Mouse (Mus musculus) MEL (cell line): Measurements from ENCODE around the gene Ikzf2. TPM values are rescaled to one million over a fixed set of nuclear protein-coding genes. Genes with fewer than 3 reads are reported as not detected.
A peak's percentile ranks its signal among the peaks of the same experiment; 100 is the strongest.

Source experiments
- DNase-seq: peaks from one replicate; pipeline ENCODE4 v3.0.0; 2011; ENCODE audit warnings: low read depth, low spot score
- H3K27ac ChIP-seq: 2 replicates; pipeline ENCODE4 v1.5.1; 2012; ENCODE audit warnings: low read depth, mild to moderate bottlenecking, control low read depth, low read length, moderate library complexity; ENCODE audit not compliant: control insufficient read depth
- H3K27me3 ChIP-seq, 2 experiments: fragments of 150-350 bp in 1 of 2; sonication (generic) in 1 of 2; 2 replicates each; pipeline ENCODE4 v1.6.1; 2012; ENCODE audit warnings: low read length in 2 of 2, mild to moderate bottlenecking in 2 of 2, improper control_type of control experiment in 1 of 2, moderate library complexity in 1 of 2; ENCODE audit not compliant: insufficient read depth in 2 of 2, control insufficient read depth in 1 of 2
- H3K36me3 ChIP-seq, 2 experiments: 2 replicates each; pipeline ENCODE4 v1.6.1; 2012 to 2014; ENCODE audit warnings: low read length in 2 of 2, improper control_type of control experiment in 1 of 2, inconsistent platforms in 1 of 2, mild to moderate bottlenecking in 1 of 2; ENCODE audit not compliant: insufficient read depth in 2 of 2, control insufficient read depth in 1 of 2
- H3K4me1 ChIP-seq, 2 experiments: fragments of 150-350 bp in 1 of 2; sonication (generic) in 1 of 2; 2 replicates each; pipeline ENCODE4 v1.6.1; 2012; ENCODE audit warnings: low read length in 2 of 2, improper control_type of control experiment in 1 of 2, mild to moderate bottlenecking in 1 of 2; ENCODE audit not compliant: insufficient read depth in 2 of 2, control insufficient read depth in 1 of 2
- H3K4me3 ChIP-seq, 2 experiments: fragments of 150-350 bp in 1 of 2; sonication (generic) in 1 of 2; 2 replicates each; pipeline ENCODE4 v1.5.1; 2012; ENCODE audit warnings: low read depth in 2 of 2, low read length in 2 of 2, mild to moderate bottlenecking in 2 of 2, moderate library complexity in 2 of 2, control low read depth in 1 of 2, improper control_type of control experiment in 1 of 2; ENCODE audit not compliant: control insufficient read depth in 1 of 2, insufficient read depth in 1 of 2
- H3K79me2 ChIP-seq: 2 replicates; pipeline ENCODE4 v1.6.1; 2012; ENCODE audit warnings: mild to moderate bottlenecking, low read length, moderate library complexity; ENCODE audit not compliant: control insufficient read depth, poor library complexity, insufficient read depth
- H3K9ac ChIP-seq: 2 replicates; pipeline ENCODE4 v1.6.1; 2012; ENCODE audit warnings: low read depth, mild to moderate bottlenecking, control low read depth, low read length, moderate library complexity; ENCODE audit not compliant: control insufficient read depth, poor library complexity, severe bottlenecking
- H3K9me3 ChIP-seq: fragments of 150-350 bp; sonication (generic); replicated peaks from 2 replicates; pipeline ENCODE4 v1.6.1; 2012; ENCODE audit warnings: mild to moderate bottlenecking, low read length, improper control_type of control experiment, moderate library complexity; ENCODE audit not compliant: insufficient read depth
- BHLHE40 ChIP-seq: IDR thresholded peaks from 2 replicates; pipeline ENCODE4 v1.6.1; 2012; ENCODE audit warnings: low read depth, mild to moderate bottlenecking, inconsistent platforms, low read length, improper control_type of control experiment, borderline replicate concordance
- CHD1 ChIP-seq: IDR thresholded peaks from 2 replicates; pipeline ENCODE4 v1.6.1; 2012; ENCODE audit warnings: low read depth, mild to moderate bottlenecking, inconsistent platforms, low read length, improper control_type of control experiment
- CHD2 ChIP-seq: IDR thresholded peaks from 2 replicates; pipeline ENCODE4 v1.6.1; 2011; ENCODE audit warnings: low read length, improper control_type of control experiment
- CTCF ChIP-seq, 3 experiments: IDR thresholded peaks in 2 of 3; conservative IDR thresholded peaks in 1 of 3; 2 replicates each; pipeline ENCODE4 v1.5.1; 2011 to 2012; ENCODE audit warnings: low read length in 3 of 3, low read depth in 2 of 3, mild to moderate bottlenecking in 2 of 3, improper control_type of control experiment in 1 of 3, inconsistent platforms in 1 of 3, mixed read lengths in 1 of 3, moderate library complexity in 1 of 3; ENCODE audit not compliant: control insufficient read depth in 1 of 3, insufficient read depth in 1 of 3, poor library complexity in 1 of 3, severe bottlenecking in 1 of 3
- E2F4 ChIP-seq: IDR thresholded peaks from 2 replicates; pipeline ENCODE4 v1.6.1; 2011; ENCODE audit warnings: low read depth, low read length, improper control_type of control experiment, borderline replicate concordance
- ELF1 ChIP-seq: IDR thresholded peaks from 2 replicates; pipeline ENCODE4 v1.6.1; 2014; ENCODE audit warnings: low read depth, mild to moderate bottlenecking, inconsistent platforms, low read length, improper control_type of control experiment, moderate library complexity
- EP300 ChIP-seq, 2 experiments: IDR thresholded peaks; 2 replicates each; pipeline ENCODE4 v1.6.1; 2011; ENCODE audit warnings: improper control_type of control experiment in 2 of 2, low read length in 2 of 2, low read depth in 1 of 2, mild to moderate bottlenecking in 1 of 2
- ETS1 ChIP-seq: IDR thresholded peaks from 2 replicates; pipeline ENCODE4 v1.6.1; 2012; ENCODE audit warnings: low read depth, mild to moderate bottlenecking, inconsistent platforms, low read length, improper control_type of control experiment, moderate library complexity
- GABPA ChIP-seq: IDR thresholded peaks from 2 replicates; pipeline ENCODE4 v1.6.1; 2012; ENCODE audit warnings: low read depth, mild to moderate bottlenecking, inconsistent platforms, low read length, improper control_type of control experiment, moderate library complexity
- GATA1 ChIP-seq: IDR thresholded peaks from 2 replicates; pipeline ENCODE4 v1.6.1; 2011; ENCODE audit warnings: low read depth, low read length, improper control_type of control experiment
- HCFC1 ChIP-seq: IDR thresholded peaks from 2 replicates; pipeline ENCODE4 v1.6.1; 2012; ENCODE audit warnings: low read depth, mild to moderate bottlenecking, inconsistent platforms, low read length, improper control_type of control experiment, moderate library complexity
- JUND ChIP-seq: IDR thresholded peaks from 2 replicates; pipeline ENCODE4 v1.6.1; 2011; ENCODE audit warnings: low read depth, mild to moderate bottlenecking, improper control_type of control experiment, low read length
- KAT2A ChIP-seq: conservative IDR thresholded peaks from 2 replicates; pipeline ENCODE4 v1.6.1; 2012; ENCODE audit warnings: low read depth, low read length, improper control_type of control experiment, inconsistent platforms
- MAFK ChIP-seq: IDR thresholded peaks from 2 replicates; pipeline ENCODE4 v1.6.1; 2011; ENCODE audit warnings: low read depth, mild to moderate bottlenecking, low read length, improper control_type of control experiment, borderline replicate concordance
- MAX ChIP-seq: IDR thresholded peaks from 2 replicates; pipeline ENCODE4 v1.6.1; 2011; ENCODE audit warnings: low read length, improper control_type of control experiment
- MAZ ChIP-seq: IDR thresholded peaks from 2 replicates; pipeline ENCODE4 v1.6.1; 2012; ENCODE audit warnings: low read depth, mild to moderate bottlenecking, inconsistent platforms, low read length, improper control_type of control experiment
- MEF2A ChIP-seq: IDR thresholded peaks from 2 replicates; pipeline ENCODE4 v1.6.1; 2014; ENCODE audit warnings: low read depth, mild to moderate bottlenecking, inconsistent platforms, low read length, improper control_type of control experiment; ENCODE audit not compliant: poor library complexity, insufficient replicate concordance, severe bottlenecking; ENCODE audit errors: extremely low read depth
- MXI1 ChIP-seq: IDR thresholded peaks from 2 replicates; pipeline ENCODE4 v1.6.1; 2011; ENCODE audit warnings: mild to moderate bottlenecking, low read depth, low read length, improper control_type of control experiment
- MYB ChIP-seq: IDR thresholded peaks from 2 replicates; pipeline ENCODE4 v1.6.1; 2011; ENCODE audit warnings: mild to moderate bottlenecking, low read depth, low read length, improper control_type of control experiment
- MYC ChIP-seq: IDR thresholded peaks from 2 replicates; pipeline ENCODE4 v1.6.1; 2011; ENCODE audit warnings: low read depth, mild to moderate bottlenecking, low read length, improper control_type of control experiment, moderate library complexity
- NELFE ChIP-seq: IDR thresholded peaks from 2 replicates; pipeline ENCODE4 v1.6.1; 2011; ENCODE audit warnings: low read depth, low read length, improper control_type of control experiment
- NRF1 ChIP-seq: IDR thresholded peaks from 2 replicates; pipeline ENCODE4 v1.6.1; 2014; ENCODE audit warnings: low read depth, mild to moderate bottlenecking, inconsistent platforms, low read length, improper control_type of control experiment, moderate library complexity; ENCODE audit not compliant: poor library complexity, insufficient read depth, severe bottlenecking
- POLR2A ChIP-seq, 2 experiments: IDR thresholded peaks; 2 replicates each; pipeline ENCODE4 v1.6.1; 2011 to 2012; ENCODE audit warnings: low read length in 2 of 2, mild to moderate bottlenecking in 2 of 2, control low read depth in 1 of 2, improper control_type of control experiment in 1 of 2, low read depth in 1 of 2, moderate library complexity in 1 of 2; ENCODE audit not compliant: control insufficient read depth in 1 of 2, insufficient read depth in 1 of 2, poor library complexity in 1 of 2
- POLR2AphosphoS2 ChIP-seq: IDR thresholded peaks from 2 replicates; pipeline ENCODE4 v1.6.1; 2011; ENCODE audit warnings: low read length, improper control_type of control experiment
- POLR2AphosphoS5 ChIP-seq: IDR thresholded peaks from 2 replicates; pipeline ENCODE4 v1.6.1; 2012; ENCODE audit warnings: low read depth, borderline replicate concordance, mild to moderate bottlenecking, inconsistent platforms, low read length, moderate library complexity, mixed read lengths
- RAD21 ChIP-seq: IDR thresholded peaks from 2 replicates; pipeline ENCODE4 v1.6.1; 2011; ENCODE audit warnings: mild to moderate bottlenecking, low read depth, low read length, improper control_type of control experiment
- RCOR1 ChIP-seq: IDR thresholded peaks from 2 replicates; pipeline ENCODE4 v1.6.1; 2012; ENCODE audit warnings: low read depth, mild to moderate bottlenecking, inconsistent platforms, low read length, improper control_type of control experiment
- SIN3A ChIP-seq: IDR thresholded peaks from 2 replicates; pipeline ENCODE4 v1.6.1; 2012; ENCODE audit warnings: low read length, improper control_type of control experiment, inconsistent platforms
- SMC3 ChIP-seq: IDR thresholded peaks from 2 replicates; pipeline ENCODE4 v1.6.1; 2011; ENCODE audit warnings: low read depth, low read length, improper control_type of control experiment
- TAL1 ChIP-seq: IDR thresholded peaks from 2 replicates; pipeline ENCODE4 v1.6.1; 2012; ENCODE audit warnings: mild to moderate bottlenecking, inconsistent platforms, low read length, moderate library complexity, mixed read lengths
- TBP ChIP-seq: IDR thresholded peaks from 2 replicates; pipeline ENCODE4 v1.8.0; 2011; ENCODE audit warnings: low read depth, low read length, improper control_type of control experiment
- TCF12 ChIP-seq: IDR thresholded peaks from 2 replicates; pipeline ENCODE4 v1.6.1; 2014; ENCODE audit warnings: low read depth, mild to moderate bottlenecking, inconsistent platforms, low read length, improper control_type of control experiment, moderate library complexity
- USF1 ChIP-seq: IDR thresholded peaks from 2 replicates; pipeline ENCODE4 v1.6.1; 2014; ENCODE audit warnings: low read depth, mild to moderate bottlenecking, inconsistent platforms, low read length, improper control_type of control experiment, moderate library complexity
- USF2 ChIP-seq, 2 experiments: IDR thresholded peaks; 2 replicates each; pipeline ENCODE4 v1.6.1; 2011 to 2012; ENCODE audit warnings: improper control_type of control experiment in 2 of 2, low read length in 2 of 2, borderline replicate concordance in 1 of 2, inconsistent platforms in 1 of 2, low read depth in 1 of 2, mild to moderate bottlenecking in 1 of 2; ENCODE audit not compliant: insufficient read depth in 1 of 2
- ZC3H11A ChIP-seq: IDR thresholded peaks from 2 replicates; pipeline ENCODE4 v1.6.1; 2012; ENCODE audit warnings: low read depth, mild to moderate bottlenecking, inconsistent platforms, low read length, improper control_type of control experiment
- ZKSCAN1 ChIP-seq: IDR thresholded peaks from 2 replicates; pipeline ENCODE4 v1.6.1; 2012; ENCODE audit warnings: low read depth, mild to moderate bottlenecking, inconsistent platforms, low read length, improper control_type of control experiment, moderate library complexity
- ZMIZ1 ChIP-seq: IDR thresholded peaks from 2 replicates; pipeline ENCODE4 v1.6.1; 2012; ENCODE audit warnings: low read depth, mild to moderate bottlenecking, inconsistent platforms, low read length, improper control_type of control experiment, moderate library complexity
- ZNF384 ChIP-seq: IDR thresholded peaks from 2 replicates; pipeline ENCODE4 v1.6.1; 2012; ENCODE audit warnings: low read depth, mild to moderate bottlenecking, inconsistent platforms, low read length, improper control_type of control experiment
- polyA plus RNA-seq, 2 experiments: library from polyadenylated mRNA; stranded (reverse) in 1 of 2; unstranded in 1 of 2; fragments of >175 nt in 1 of 2; fragments of >200 nt in 1 of 2; gene quantifications; 2 replicates each; pipeline versions ENCODE4 v1.2.1 to v1.2.4; 2012; ENCODE audit warnings: low replicate concordance in 2 of 2, low read depth in 1 of 2; ENCODE audit not compliant: insufficient read length in 2 of 2, insufficient read depth in 1 of 2, missing spikeins in 1 of 2
- total RNA-seq: library from RNA; depleted of rRNA; stranded (reverse); fragments of 300-350 nt; gene quantifications from 2 replicates; pipeline ENCODE4 v1.2.3, GENCODE M21; 2012

Gene Ikzf2
- total and polyA plus RNA-seq, 3 experiments: 2.9 to 5.6 TPM; not detected in 1

DNA sequence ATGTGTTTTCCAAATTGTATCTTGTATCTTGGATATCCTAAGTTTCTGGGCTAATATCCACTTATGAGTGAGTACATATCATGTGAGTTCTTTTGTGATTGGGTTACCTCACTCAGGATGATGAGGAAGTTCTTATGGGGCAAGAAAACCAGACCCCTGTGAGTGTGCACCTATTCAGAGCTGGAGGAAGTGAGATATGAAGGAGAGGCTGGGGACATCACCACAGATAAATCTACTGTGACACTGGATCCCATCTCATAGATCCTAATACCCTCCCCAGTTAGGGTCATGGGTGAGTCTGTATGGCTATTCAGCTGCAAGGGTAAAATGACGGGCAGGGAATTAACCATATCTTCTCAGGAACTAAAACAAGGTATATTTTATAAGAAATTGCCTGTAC is 80.2 kb downstream of the Ikzf2 start:
- Histone ChIP-seq H3K36me3 (peaks cover 0 to 40% of the 10 kb centered on the region in 2 experiments; a peak in 2 of 4 replicates), H3K27ac (peak overlapping the region; percentile 11; the same call in 1 of the 2 replicates), H3K4me1 (peaks cover 24 to 26% of the 10 kb centered on the region in 2 experiments), H3K9ac (no peak overlapping the region), H3K27me3 (no peaks in the 10 kb centered on the region), H3K79me2 (no peaks in the 10 kb centered on the region), H3K4me3 (no peak overlapping the region), H3K9me3 (no peaks in the 10 kb centered on the region)
- DNase-seq: peak; percentile 78
- TF ChIP-seq TCF12: peak; percentile 85
- no peak for TF ChIP-seq HCFC1
- TF ChIP-seq E2F4: no peak
- no peak for TF ChIP-seq POLR2A (IDR thresholded peaks at IDR 0.05; ENCODE audit: control insufficient read depth in 1 of 2, insufficient read depth in 1 of 2, low read depth in 1 of 2, low read length in 2 of 2, poor library complexity in 1 of 2)
- peak; percentile 84 for TF ChIP-seq GATA1
- TF ChIP-seq MAZ: peak; percentile 49; the same call in 1 of the 2 replicates
- TF ChIP-seq NELFE: no peak
- TF ChIP-seq MAFK: no peak
- no peak for TF ChIP-seq NRF1
- no peak for TF ChIP-seq POLR2AphosphoS2
- no peak for TF ChIP-seq SMC3
- no peak for TF ChIP-seq USF1
- no peak for TF ChIP-seq JUND
- TF ChIP-seq KAT2A: no peak
- no peak for TF ChIP-seq ELF1
- TF ChIP-seq CTCF (IDR thresholded peaks at IDR 0.05 in 2 of 3, conservative IDR thresholded peaks at IDR 0.05 in 1 of 3; ENCODE audit: control insufficient read depth in 1 of 3, insufficient read depth in 1 of 3, low read depth in 2 of 3, low read length in 3 of 3, poor library complexity in 1 of 3, severe bottlenecking in 1 of 3): no peak
- no peak for TF ChIP-seq MXI1
- no peak for TF ChIP-seq GABPA
- no peak for TF ChIP-seq MYB
- no peak for TF ChIP-seq POLR2AphosphoS5
- peak; percentile 84 for TF ChIP-seq ETS1
- no peak for TF ChIP-seq TBP
- no peak for TF ChIP-seq RAD21
- no peak for TF ChIP-seq MAX
- TF ChIP-seq ZC3H11A: no peak
- no peak for TF ChIP-seq CHD2
- TF ChIP-seq EP300 (IDR thresholded peaks at IDR 0.05; ENCODE audit: low read depth in 1 of 2, low read length in 2 of 2): peak; percentile 83 to 88
- TF ChIP-seq BHLHE40: peak; percentile 46; the same call in 1 of the 2 replicates
- TF ChIP-seq SIN3A: 0 out of 2 replicates have a peak, but pooled peaks have one; percentile 19
- no peak for TF ChIP-seq MEF2A
- no peak for TF ChIP-seq ZMIZ1
- no peak for TF ChIP-seq ZKSCAN1
- TF ChIP-seq MYC: no peak
- peak; percentile 73 for TF ChIP-seq RCOR1
- no peak for TF ChIP-seq USF2 (IDR thresholded peaks at IDR 0.05; ENCODE audit: borderline replicate concordance in 1 of 2, insufficient read depth in 1 of 2, low read depth in 1 of 2, low read length in 2 of 2)
- no peak for TF ChIP-seq CHD1
- TF ChIP-seq TAL1: peak; percentile 77
- TF ChIP-seq ZNF384: no peak
